In genomic region chr10:93890565-93890964, GRCm38 (mm10) we compare ENCODE assay signal across 12 mouse cellular contexts. TPM values are rescaled to one million over a fixed set of nuclear protein-coding genes. Genes with fewer than 3 reads are reported as not detected.
A peak's percentile ranks its signal among the peaks of the same experiment; 100 is the strongest.
DNase-seq lines count a peak whose midpoint lies in the region; ATAC-seq and TF ChIP-seq lines count a peak whose summit lies in the region.
"Had no signal": no experiment of that assay in that cellular context is flagged by ENCODE, and none has a peak within 500 bp of the region (broad histone marks: within the 10 kb centered on the region; RNA-seq: fewer than 3 reads in every experiment).

No protein-coding gene starts in this region.

- H3K9ac ChIP-seq in kidney, embryonic 15.5 days = no peak overlapping the region
- peak overlapping the region; percentile 95; the same call in 1 of the 2 replicates for H3K9ac ChIP-seq in forebrain, embryonic 11.5 days (ENCODE audit: low read length)
- no peak overlapping the region for H3K9ac ChIP-seq in intestine, postnatal 0 days (ENCODE audit: low read depth, low read length)
- peak overlapping the region; percentile 92; the same call in 1 of the 2 replicates for H3K9ac ChIP-seq in midbrain, postnatal 0 days (replicated peaks; ENCODE audit: low read length, poor library complexity, severe bottlenecking)

- H3K4me2 ChIP-seq in kidney, embryonic 15.5 days = peak overlapping the region; percentile 76
- peak overlapping the region; percentile 83; the same call in 1 of the 2 replicates for H3K4me2 ChIP-seq in forebrain, embryonic 11.5 days (ENCODE audit: low read depth, low read length, severe bottlenecking)
- H3K4me2 ChIP-seq in intestine, postnatal 0 days (replicated peaks; ENCODE audit: low read depth) = peak overlapping the region; percentile 80; the same call in 1 of the 2 replicates
- peak overlapping the region; percentile 80 for H3K4me2 ChIP-seq in midbrain, postnatal 0 days (ENCODE audit: low read depth, low read length, poor library complexity, severe bottlenecking)

- peaks cover 14% of the 10 kb centered on the region for H3K4me1 ChIP-seq in kidney, embryonic 15.5 days
- peaks cover 11% of the 10 kb centered on the region for H3K4me1 ChIP-seq in forebrain, embryonic 11.5 days (replicated peaks; ENCODE audit: control insufficient read depth, insufficient read depth, low read length)
- peaks cover 3% of the 10 kb centered on the region; the same call in 1 of the 2 replicates for H3K4me1 ChIP-seq in intestine, postnatal 0 days (replicated peaks; ENCODE audit: control insufficient read depth, insufficient read depth, low read length)
- peaks cover 3% of the 10 kb centered on the region; the same call in 1 of the 2 replicates for H3K4me1 ChIP-seq in midbrain, postnatal 0 days (ENCODE audit: insufficient read depth, low read length)
- peaks cover 3% of the 10 kb centered on the region for H3K4me1 ChIP-seq in thymus, adult 2 months (replicated peaks; ENCODE audit: control insufficient read depth, insufficient read depth, low read length)

- TF ChIP-seq POLR2A in thymus, adult 2 months (IDR thresholded peaks at IDR 0.05; ENCODE audit: control insufficient read depth, extremely low read depth, insufficient read depth, low read length, poor library complexity) = no peak

- peaks cover 16% of the 10 kb centered on the region for H3K36me3 ChIP-seq in kidney, embryonic 15.5 days
- H3K36me3 ChIP-seq in forebrain, embryonic 11.5 days (ENCODE audit: control insufficient read depth, insufficient read depth, low read length) = peaks cover 4% of the 10 kb centered on the region; the same call in 1 of the 2 replicates
- peaks cover 11% of the 10 kb centered on the region; the same call in 1 of the 2 replicates for H3K36me3 ChIP-seq in intestine, postnatal 0 days (ENCODE audit: control insufficient read depth, insufficient read depth)
- no peaks in the 10 kb centered on the region; the same call in none of the 2 replicates for H3K36me3 ChIP-seq in midbrain, postnatal 0 days (ENCODE audit: insufficient read depth, low read length)
- H3K36me3 ChIP-seq in thymus, adult 2 months (ENCODE audit: control insufficient read depth, insufficient read depth, low read length) = peaks cover 11% of the 10 kb centered on the region

- no peaks in the 10 kb centered on the region for H3K27me3 ChIP-seq in kidney, embryonic 15.5 days
- no peaks in the 10 kb centered on the region for H3K27me3 ChIP-seq in forebrain, embryonic 11.5 days (ENCODE audit: control insufficient read depth, insufficient read depth, low read length)
- H3K27me3 ChIP-seq in intestine, postnatal 0 days (replicated peaks; ENCODE audit: control insufficient read depth, insufficient read depth, low read length) = no peaks in the 10 kb centered on the region
- no peaks in the 10 kb centered on the region for H3K27me3 ChIP-seq in midbrain, postnatal 0 days (ENCODE audit: insufficient read depth, low read length)
- no peaks in the 10 kb centered on the region for H3K27me3 ChIP-seq in thymus, adult 2 months (ENCODE audit: control insufficient read depth, insufficient read depth, low read length)

- WGBS in kidney, embryonic 15.5 days = 77% methylated on average over 4 of the region's 4 CpGs
- WGBS in forebrain, embryonic 11.5 days = 60% methylated on average over 4 of the region's 4 CpGs
- 74% methylated on average over 4 of the region's 4 CpGs for WGBS in intestine, postnatal 0 days
- WGBS in midbrain, postnatal 0 days = 63% methylated on average over 4 of the region's 4 CpGs
- WGBS in thymus, adult 2 months = 77% methylated on average over 4 of the region's 4 CpGs

- no peak for ATAC-seq in kidney, embryonic 15.5 days (replicated peaks; ENCODE audit: low FRiP score)
- ATAC-seq in forebrain, embryonic 11.5 days (replicated peaks; ENCODE audit: low FRiP score) = no peak
- no peak for ATAC-seq in intestine, postnatal 0 days
- no peak for ATAC-seq in midbrain, postnatal 0 days (ENCODE audit: low FRiP score)
- no peak for ATAC-seq in granulocyte monocyte progenitor cell, adult 5-6 weeks (replicated peaks; ENCODE audit: poor library complexity, severe bottlenecking)

- H3K9me3 ChIP-seq in kidney, embryonic 15.5 days (replicated peaks) = no peaks in the 10 kb centered on the region
- no peaks in the 10 kb centered on the region for H3K9me3 ChIP-seq in forebrain, embryonic 11.5 days (ENCODE audit: control insufficient read depth, low read length)
- H3K9me3 ChIP-seq in intestine, postnatal 0 days (ENCODE audit: control insufficient read depth) = no peaks in the 10 kb centered on the region
- H3K9me3 ChIP-seq in midbrain, postnatal 0 days (ENCODE audit: low read length) = no peaks in the 10 kb centered on the region
- H3K9me3 ChIP-seq: G1E had no signal

- H3K27ac ChIP-seq in kidney, embryonic 15.5 days = no peak overlapping the region
- H3K27ac ChIP-seq in forebrain, embryonic 11.5 days (ENCODE audit: low read depth, low read length) = no peak overlapping the region
- H3K27ac ChIP-seq in intestine, postnatal 0 days (ENCODE audit: low read depth, low read length) = no peak overlapping the region
- H3K27ac ChIP-seq in midbrain, postnatal 0 days (ENCODE audit: low read depth, low read length) = no peak overlapping the region
- H3K27ac ChIP-seq in thymus, adult 2 months (ENCODE audit: control insufficient read depth, insufficient read depth, low read length) = no peak overlapping the region

- DNase-seq in kidney, postnatal 36 days = no peak
- no peak for DNase-seq in forebrain, embryonic 11.5 days (ENCODE audit: low spot score)
- no peak for DNase-seq in midbrain, postnatal 0 days (ENCODE audit: low spot score)
- DNase-seq in ovary, adult 18-20 months (ENCODE audit: low spot score) = no peak
- no peak for DNase-seq in thymus, adult 2 months
- DNase-seq: retina, postnatal 1 day; thymus, postnatal 4 days had no signal

- no peak for TF ChIP-seq CTCF in intestine, postnatal 0 days (IDR thresholded peaks at IDR 0.05; ENCODE audit: low read depth)
- TF ChIP-seq CTCF in midbrain, postnatal 0 days (IDR thresholded peaks at IDR 0.05) = no peak
- no peak for TF ChIP-seq CTCF in thymus, adult 2 months (IDR thresholded peaks at IDR 0.05; ENCODE audit: borderline replicate concordance, control insufficient read depth, extremely low read depth, insufficient read depth, low read length, poor library complexity)

- H3K4me3 ChIP-seq in kidney, embryonic 15.5 days (replicated peaks) = peak overlapping the region; percentile 93
- no peak overlapping the region; the same call in 1 of the 2 replicates for H3K4me3 ChIP-seq in forebrain, embryonic 11.5 days (ENCODE audit: low read depth, low read length)
- H3K4me3 ChIP-seq in intestine, postnatal 0 days (ENCODE audit: low read depth, low read length) = no peak overlapping the region
- peak overlapping the region; percentile 94; the same call in 1 of the 2 replicates for H3K4me3 ChIP-seq in midbrain, postnatal 0 days (ENCODE audit: low read depth, low read length)
- H3K4me3 ChIP-seq in thymus, adult 2 months (ENCODE audit: control insufficient read depth, insufficient read depth, low read length) = no peak overlapping the region

RNA-seq across cellular contexts. Expression of gene Metap2, which starts 6.3 kb away (rescaled TPM):
- polyA plus RNA-seq in kidney, embryonic 15.5 days (2015; fragmentation: Nextera tagmentation; extraction: Ambion mirVana) = 206 and 215 TPM in 2 replicates
- polyA plus RNA-seq in forebrain, embryonic 11.5 days (2014; fragmentation: Nextera tagmentation; extraction: Ambion mirVana) = 237 and 241 TPM in 2 replicates
- 119 and 134 TPM in 2 replicates for polyA plus RNA-seq in intestine, postnatal 0 days (2015; fragmentation: Nextera tagmentation; extraction: Ambion mirVana)
- total RNA-seq in midbrain, postnatal 0 days (2014; rRNA removed) = 50.6 and 76.6 TPM in 2 replicates
- 149 and 168 TPM in 2 replicates for polyA plus RNA-seq in midbrain, postnatal 0 days (2015; fragmentation: Nextera tagmentation; extraction: Ambion mirVana)
- polyA plus RNA-seq in thymus, adult 2 months (2012; rRNA removed) = 58.1 and 60.5 TPM in 2 replicates
- total RNA-seq in granulocyte monocyte progenitor cell, adult 5-6 weeks (2014; fragmentation: Nextera tagmentation) = 214 and 233 TPM in 2 replicates
- total RNA-seq in granulocyte monocyte progenitor cell, adult 5-6 weeks (2017) = 337 and 338 TPM in 2 replicates

RNA-seq across cellular contexts. Expression of gene Usp44, which starts 59.2 kb away (rescaled TPM):
- 0.73 and 1.1 TPM in 2 replicates for polyA plus RNA-seq in kidney, embryonic 15.5 days (2015; fragmentation: Nextera tagmentation; extraction: Ambion mirVana)
- polyA plus RNA-seq in forebrain, embryonic 11.5 days (2014; fragmentation: Nextera tagmentation; extraction: Ambion mirVana) = 10.5 and 11.3 TPM in 2 replicates
- 0.08 and 0.09 TPM in 2 replicates for polyA plus RNA-seq in intestine, postnatal 0 days (2015; fragmentation: Nextera tagmentation; extraction: Ambion mirVana)
- 0.05 and 0.09 TPM in 2 replicates for total RNA-seq in midbrain, postnatal 0 days (2014; rRNA removed)
- polyA plus RNA-seq in midbrain, postnatal 0 days (2015; fragmentation: Nextera tagmentation; extraction: Ambion mirVana) = not detected in 2 replicates
- polyA plus RNA-seq in thymus, adult 2 months (2012; rRNA removed) = 1.1 and 1.3 TPM in 2 replicates
- 1.3 and 1.6 TPM in 2 replicates for total RNA-seq in granulocyte monocyte progenitor cell, adult 5-6 weeks (2014; fragmentation: Nextera tagmentation)
- 1.6 and 2.9 TPM in 2 replicates for total RNA-seq in granulocyte monocyte progenitor cell, adult 5-6 weeks (2017)
- total RNA-seq: liver, adult 2 months had no signal
- polyA plus RNA-seq: liver, adult 2 months had no signal

Comparison
In these comparisons a context has a peak if more than half of its experiments do, and no peak if none do; other contexts are left out.
1. H3K4me3 ChIP-seq: peak in kidney, embryonic 15.5 days (single experiment) and midbrain, postnatal 0 days (single experiment); none in forebrain, embryonic 11.5 days (single experiment), intestine, postnatal 0 days (single experiment) and thymus, adult 2 months (single experiment).
2. H3K9ac ChIP-seq: peak in forebrain, embryonic 11.5 days (single experiment) and midbrain, postnatal 0 days (single experiment); none in kidney, embryonic 15.5 days (single experiment) and intestine, postnatal 0 days (single experiment).
3. Peak in every context shown above with its lines, with median percentiles within 50 percentile points of each other: H3K4me2 ChIP-seq.